Mouse (Mus musculus) layer of hippocampus, postnatal 10 days (tissue): ENCODE results near the gene Tjp1. TPM values are rescaled to one million over a fixed set of nuclear protein-coding genes. Genes with fewer than 3 reads are reported as not detected.

Source experiments
- DNase-seq, 2 experiments: peaks; one replicate each; pipeline ENCODE4 v3.0.0; 2021; ENCODE audit warnings: low spot score in 2 of 2
- total RNA-seq, 2 experiments: library from RNA; stranded (reverse); gene quantifications; 2 replicates each; pipeline ENCODE4 v1.2.3; 2021

Tjp1 gene
- total RNA-seq, 2 experiments from 2014 or later = 113 to 118 TPM

DNA sequence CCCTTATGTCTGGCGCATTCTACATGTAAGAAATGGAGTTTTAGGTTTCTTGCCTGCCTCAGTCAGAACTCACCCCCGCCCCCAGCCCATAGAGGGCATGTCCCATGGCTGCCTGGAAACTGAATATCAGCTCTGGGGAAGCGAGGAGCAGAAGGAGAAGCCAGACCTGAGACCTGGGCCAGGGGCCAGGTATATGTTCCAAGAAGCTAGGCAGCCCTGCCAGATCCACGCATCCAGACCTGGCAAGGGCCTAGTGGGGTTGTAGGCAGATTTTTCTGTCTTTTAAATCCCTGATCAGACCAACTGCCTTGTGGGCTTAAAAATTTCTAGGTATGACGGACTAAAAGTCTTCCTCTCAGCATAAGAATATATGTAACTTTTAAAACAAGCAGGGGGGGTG lies 253.4 kb downstream of the Tjp1 start:
- no peak for DNase-seq

- no peak for DNase-seq
Observed at GRCm38 (mm10) chr7:65249656-65250055, 277.9 kb downstream of the Tjp1 start.

Other genes with a start within 250 kb of the Tjp1 start
- 10 to 100 TPM; 40.7 to 40.8 TPM for gene Tarsl2, start 117.1 kb upstream of the Tjp1 start, total RNA-seq
- 10 to 100 TPM; 29.5 to 30.4 TPM for gene Tm2d3, start 163.4 kb upstream of the Tjp1 start, total RNA-seq